9 mouse cellular contexts compared by ENCODE assay signal in the genomic region with DNA sequence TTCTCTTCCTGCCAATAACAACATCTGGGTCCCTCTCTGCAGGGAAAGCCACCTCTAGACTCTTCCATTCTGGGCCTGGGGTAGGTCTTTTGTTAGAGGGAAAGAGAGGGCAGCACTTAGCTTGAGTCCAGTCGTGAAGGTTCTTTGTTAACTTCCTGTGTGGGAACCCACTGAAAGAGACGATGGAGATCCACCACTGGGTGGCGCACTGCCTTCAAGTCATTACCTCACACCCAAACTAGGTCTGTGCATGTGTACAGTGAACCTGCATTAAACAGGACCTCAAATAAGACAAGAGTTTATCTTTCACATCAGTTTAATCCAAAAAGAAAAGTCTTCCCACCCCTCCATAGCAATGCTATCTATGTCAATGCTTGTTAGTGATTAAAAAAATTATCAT. TPM values are rescaled to one million over a fixed set of nuclear protein-coding genes. Genes with fewer than 3 reads are reported as not detected.
A peak's percentile ranks its signal among the peaks of the same experiment; 100 is the strongest.
DNase-seq lines count a peak whose midpoint lies in the region; ATAC-seq and TF ChIP-seq lines count a peak whose summit lies in the region.
"Had no signal": no experiment of that assay in that cellular context is flagged by ENCODE, and none has a peak within 500 bp of the region (broad histone marks: within the 10 kb centered on the region; RNA-seq: fewer than 3 reads in every experiment).

No protein-coding gene starts in this region.

- H3K27me3 ChIP-seq in forebrain, embryonic 14.5 days (replicated peaks; ENCODE audit: control insufficient read depth, insufficient read depth, low read length), result no peaks in the 10 kb centered on the region
- H3K27me3 ChIP-seq in hindbrain, embryonic 11.5 days (ENCODE audit: control insufficient read depth, insufficient read depth, low read length), result no peaks in the 10 kb centered on the region
- H3K27me3 ChIP-seq: limb, embryonic 15.5 days had no signal

- no peaks in the 10 kb centered on the region for H3K9me3 ChIP-seq in ES-E14 (ENCODE audit: control insufficient read depth, insufficient read depth, low read depth, low read length)
- no peaks in the 10 kb centered on the region for H3K9me3 ChIP-seq in forebrain, embryonic 14.5 days (replicated peaks; ENCODE audit: control insufficient read depth, low read length)
- H3K9me3 ChIP-seq in hindbrain, embryonic 11.5 days (ENCODE audit: control insufficient read depth, low read length), result no peaks in the 10 kb centered on the region
- H3K9me3 ChIP-seq: limb, embryonic 15.5 days had no signal

- no peak overlapping the region for H3K4me3 ChIP-seq in ES-E14 (ENCODE audit: insufficient read depth in 1 of 2, low read depth in 1 of 2, low read length in 2 of 2, poor library complexity in 1 of 2, severe bottlenecking in 1 of 2)
- no peak overlapping the region for H3K4me3 ChIP-seq in forebrain, embryonic 14.5 days (ENCODE audit: low read depth, low read length)
- H3K4me3 ChIP-seq in hindbrain, embryonic 11.5 days (ENCODE audit: low read depth, low read length), result no peak overlapping the region
- H3K4me3 ChIP-seq: limb, embryonic 15.5 days had no signal

- in situ Hi-C loops in ES-E14 (cut with MboI; ENCODE audit: low sequenced_read_pairs in 2 of 2, unreplicated experiment in 2 of 2), result loop anchor here (5.0 to 10.0 kb wide), 2 partner anchors 112 to 120 kb away; no protein-coding TSS in a partner anchor

- peak; percentile 76 for DNase-seq in ES-E14 (ENCODE audit: low read depth, low spot score)
- peak; percentile 34 to 36 for DNase-seq in adrenal gland, postnatal 4 days (ENCODE audit: low spot score in 2 of 2)
- peak; percentile 70 for DNase-seq in forebrain, embryonic 14.5 days (ENCODE audit: low spot score)
- DNase-seq in hindbrain, embryonic 11.5 days (ENCODE audit: low spot score), result peak; percentile 83
- peak; percentile 44 for DNase-seq in layer of hippocampus, adult 9-10 months (ENCODE audit: low spot score)
- DNase-seq in lung, postnatal 10 days, result peak; percentile 69
- peak; percentile 56 for DNase-seq in right cerebral cortex, adult 18-20 months
- no peak for DNase-seq in yolk sac, embryonic 10.5 days (ENCODE audit: low spot score)

- H3K9ac ChIP-seq in ES-E14 (ENCODE audit: insufficient read depth, low read depth, low read length, poor library complexity, severe bottlenecking), result no peak overlapping the region
- H3K9ac ChIP-seq in forebrain, embryonic 14.5 days (ENCODE audit: low read length), result no peak overlapping the region
- H3K9ac ChIP-seq in hindbrain, embryonic 11.5 days (ENCODE audit: low read depth, low read length), result no peak overlapping the region
- H3K9ac ChIP-seq: limb, embryonic 15.5 days had no signal

- peak; percentile 46; the same call in 1 of the 2 replicates for ATAC-seq in forebrain, embryonic 14.5 days
- peak; percentile 61; the same call in 1 of the 2 replicates for ATAC-seq in hindbrain, embryonic 11.5 days (ENCODE audit: low FRiP score)

- 5% methylated on average over 3 of the region's 3 CpGs for WGBS in forebrain, embryonic 14.5 days
- 4% methylated on average over 3 of the region's 3 CpGs for WGBS in hindbrain, embryonic 11.5 days

- no peaks in the 10 kb centered on the region for H3K36me3 ChIP-seq in ES-E14 (ENCODE audit: control insufficient read depth, insufficient read depth, low read length, poor library complexity, severe bottlenecking)
- H3K36me3 ChIP-seq in forebrain, embryonic 14.5 days (ENCODE audit: control insufficient read depth, insufficient read depth, low read length), result no peaks in the 10 kb centered on the region
- no peaks in the 10 kb centered on the region for H3K36me3 ChIP-seq in hindbrain, embryonic 11.5 days (ENCODE audit: control insufficient read depth, insufficient read depth, low read length)
- H3K36me3 ChIP-seq: limb, embryonic 15.5 days had no signal

- no peak overlapping the region for H3K4me2 ChIP-seq in forebrain, embryonic 14.5 days (ENCODE audit: low read length)
- H3K4me2 ChIP-seq in hindbrain, embryonic 11.5 days (replicated peaks; ENCODE audit: low read depth, low read length), result no peak overlapping the region
- H3K4me2 ChIP-seq: limb, embryonic 15.5 days had no signal

- no peaks in the 10 kb centered on the region for H3K4me1 ChIP-seq in ES-E14 (ENCODE audit: control insufficient read depth in 2 of 2, insufficient read depth in 2 of 2, low read length in 2 of 2, poor library complexity in 1 of 2)
- H3K4me1 ChIP-seq in forebrain, embryonic 14.5 days (ENCODE audit: control insufficient read depth, insufficient read depth, low read length), result no peaks in the 10 kb centered on the region
- no peaks in the 10 kb centered on the region for H3K4me1 ChIP-seq in hindbrain, embryonic 11.5 days (replicated peaks; ENCODE audit: control insufficient read depth, insufficient read depth, low read length)
- H3K4me1 ChIP-seq: limb, embryonic 15.5 days had no signal

- H3K27ac ChIP-seq in ES-E14 (ENCODE audit: insufficient read depth, low read depth, low read length, poor library complexity, severe bottlenecking), result no peak overlapping the region
- H3K27ac ChIP-seq in forebrain, embryonic 14.5 days (ENCODE audit: low read depth, low read length), result no peak overlapping the region
- no peak overlapping the region for H3K27ac ChIP-seq in hindbrain, embryonic 11.5 days (ENCODE audit: low read depth, low read length)
- H3K27ac ChIP-seq: limb, embryonic 15.5 days had no signal

TF ChIP-seq in ES-E14, 5 proteins besides CTCF, POLR2A, EP300 and RAD21:
- peak; percentile 81; the same call in 1 of the 2 replicates for TF ChIP-seq ZC3H11A (IDR thresholded peaks at IDR 0.05; ENCODE audit: borderline replicate concordance, low read depth, low read length)
- no peak for TF ChIP-seq ZNF384 (IDR thresholded peaks at IDR 0.05; ENCODE audit: low read depth, low read length)

RNA-seq across cellular contexts. Expression of a gene that starts 31.0 kb away (rescaled TPM):
- 0.09 and 0.11 TPM in 2 replicates for total RNA-seq in ES-E14 (2012; rRNA removed)
- not detected for total RNA-seq in adrenal gland, postnatal 4 days (2021)
- polyA plus RNA-seq in forebrain, embryonic 14.5 days (2014; fragmentation: Nextera tagmentation; extraction: Ambion mirVana), result not detected in 2 replicates
- polyA plus RNA-seq in hindbrain, embryonic 11.5 days (2014; fragmentation: Nextera tagmentation; extraction: Ambion mirVana), result not detected in 2 replicates
- polyA plus RNA-seq: limb, embryonic 15.5 days had no signal

RNA-seq across cellular contexts. Expression of a gene that starts 41.8 kb away (rescaled TPM):
- total RNA-seq in ES-E14 (2012; rRNA removed), result 0.05 and 0.22 TPM in 2 replicates
- 10 to 100 TPM; 19.5 to 20.2 TPM for total RNA-seq in adrenal gland, postnatal 4 days (2021)
- polyA plus RNA-seq in forebrain, embryonic 14.5 days (2014; fragmentation: Nextera tagmentation; extraction: Ambion mirVana), result 0.08 and 0.37 TPM in 2 replicates
- polyA plus RNA-seq in hindbrain, embryonic 11.5 days (2014; fragmentation: Nextera tagmentation; extraction: Ambion mirVana), result 0.06 TPM in 1 of 2 replicates, not detected in the other

Comparison
In these comparisons a context has a peak if more than half of its experiments do, and no peak if none do; other contexts are left out.
1. RNA of a gene that starts 41.8 kb away (total RNA-seq): 19.5 to 20.2 TPM in adrenal gland, postnatal 4 days; 0.05 to 0.22 TPM in ES-E14; every median in the first group is over 10 times any median in the second.